20 mouse cellular contexts compared by ENCODE assay signal in genomic region chr2:28407796-28408195, GRCm38 (mm10). TPM values are rescaled to one million over a fixed set of nuclear protein-coding genes. Genes with fewer than 3 reads are reported as not detected.
DNase-seq lines count a peak whose midpoint lies in the region.
"Had no signal": no experiment of that assay in that cellular context is flagged by ENCODE, and none has a peak within 500 bp of the region (broad histone marks: within the 10 kb centered on the region; RNA-seq: fewer than 3 reads in every experiment).

No protein-coding gene starts in this region.

- H3K9me3 ChIP-seq in heart, embryonic 10.5 days = no peaks in the 10 kb centered on the region
- H3K9me3 ChIP-seq in limb, embryonic 10.5 days (replicated peaks) = no peaks in the 10 kb centered on the region
- H3K9me3 ChIP-seq: embryonic facial prominence, embryonic 13.5 days; embryonic facial prominence, embryonic 15.5 days; forebrain, embryonic 10.5 days; forebrain, embryonic 12.5 days had no signal

- DNase-seq in adrenal gland, postnatal 36 days = peak; percentile 18 to 30
- no peak for DNase-seq in adrenal gland, adult 8-10 months
- no peak for DNase-seq in heart, embryonic 10.5 days (ENCODE audit: low spot score)
- DNase-seq in heart, adult 18-20 months = no peak
- no peak for DNase-seq in limb, embryonic 10.5 days (ENCODE audit: low spot score)
- no peak for DNase-seq in thymus, postnatal 10 days (ENCODE audit: low spot score in 2 of 2)
- DNase-seq: adrenal gland, postnatal 10 days; cerebellum, adult 11 months; cerebellum, adult 18-20 months; cerebellum, adult 8-10 months; cerebellum, postnatal 14 days; cerebellum, postnatal 36 days; embryo, embryonic 11 days had no signal

- 25% methylated on average over 7 of the region's 7 CpGs for WGBS in heart, embryonic 10.5 days
- 70% methylated on average over 7 of the region's 7 CpGs for WGBS in limb, embryonic 10.5 days

- H3K36me3 ChIP-seq in heart, embryonic 10.5 days = no peaks in the 10 kb centered on the region
- no peaks in the 10 kb centered on the region for H3K36me3 ChIP-seq in limb, embryonic 10.5 days
- H3K36me3 ChIP-seq: embryonic facial prominence, embryonic 13.5 days; embryonic facial prominence, embryonic 15.5 days; forebrain, embryonic 10.5 days; forebrain, embryonic 12.5 days had no signal

- peaks cover 14% of the 10 kb centered on the region for H3K4me1 ChIP-seq in heart, embryonic 10.5 days
- peaks cover 21% of the 10 kb centered on the region for H3K4me1 ChIP-seq in limb, embryonic 10.5 days
- H3K4me1 ChIP-seq: embryonic facial prominence, embryonic 13.5 days had no signal

- H3K27me3 ChIP-seq in heart, embryonic 10.5 days (ENCODE audit: insufficient read depth, poor library complexity, severe bottlenecking) = peaks cover 9% of the 10 kb centered on the region; the same call in 1 of the 2 replicates
- H3K27me3 ChIP-seq in limb, embryonic 10.5 days (ENCODE audit: low read depth, poor library complexity, severe bottlenecking) = no peaks in the 10 kb centered on the region
- H3K27me3 ChIP-seq: embryonic facial prominence, embryonic 13.5 days; embryonic facial prominence, embryonic 15.5 days; forebrain, embryonic 12.5 days had no signal

- no peak overlapping the region for H3K4me3 ChIP-seq in heart, embryonic 10.5 days
- no peak overlapping the region for H3K4me3 ChIP-seq in limb, embryonic 10.5 days
- H3K4me3 ChIP-seq: embryonic facial prominence, embryonic 13.5 days; embryonic facial prominence, embryonic 15.5 days; erythroblast, embryonic 14.5 days; forebrain, embryonic 10.5 days; forebrain, embryonic 12.5 days had no signal

- H3K27ac ChIP-seq in heart, embryonic 10.5 days = peak overlapping the region; percentile 3; the same call in 1 of the 2 replicates
- H3K27ac ChIP-seq in limb, embryonic 10.5 days = peak overlapping the region; percentile 34
- H3K27ac ChIP-seq: embryonic facial prominence, embryonic 13.5 days; embryonic facial prominence, embryonic 15.5 days; forebrain, embryonic 10.5 days; forebrain, embryonic 12.5 days had no signal

RNA-seq across cellular contexts. Expression of gene Ppp1r26, which starts 38.8 kb away (rescaled TPM):
- total RNA-seq in adrenal gland, postnatal 36 days (2021) = 1 to 10 TPM; 5.1 to 5.6 TPM
- total RNA-seq in adrenal gland, adult 8-10 months (2022) = 10 to 100 TPM in 2 of 4 experiments, 1 to 10 TPM in 2; 6.2 to 14.0 (median 10.4) TPM
- polyA plus RNA-seq in heart, embryonic 10.5 days (2016; fragmentation: Nextera tagmentation; extraction: Ambion mirVana) = 3.6 and 3.7 TPM in 2 replicates
- 1 to 10 TPM; 4.4 to 4.8 TPM for total RNA-seq in heart, adult 18-20 months (2021)
- 4.2 and 6.3 TPM in 2 replicates for polyA plus RNA-seq in limb, embryonic 10.5 days (2016; fragmentation: Nextera tagmentation; extraction: Ambion mirVana)
- total RNA-seq: MEL had no signal
- polyA plus RNA-seq: erythroblast, embryonic 14.5 days had no signal

RNA-seq across cellular contexts. Expression of gene 1700007K13Rik, which starts 58.3 kb away (rescaled TPM):
- total RNA-seq in adrenal gland, postnatal 36 days (2021) = not detected
- total RNA-seq in adrenal gland, adult 8-10 months (2022) = under 1 TPM in 3 of 4 experiments, not detected in 1; 0.49 to 0.99 (median 0.89) TPM
- 0.54 and 0.72 TPM in 2 replicates for polyA plus RNA-seq in heart, embryonic 10.5 days (2016; fragmentation: Nextera tagmentation; extraction: Ambion mirVana)
- under 1 TPM in 1 of 2 experiments, not detected in 1; 0.82 TPM for total RNA-seq in heart, adult 18-20 months (2021)
- 0.25 and 0.61 TPM in 2 replicates for polyA plus RNA-seq in limb, embryonic 10.5 days (2016; fragmentation: Nextera tagmentation; extraction: Ambion mirVana)
- total RNA-seq: common myeloid progenitor, adult 5-6 weeks; MEL had no signal
- polyA plus RNA-seq: erythroblast, embryonic 14.5 days had no signal

Comparison
In these comparisons a context has a peak if more than half of its experiments do, and no peak if none do; other contexts are left out.
1. DNase-seq: peak in adrenal gland, postnatal 36 days (2 of 2); none in adrenal gland, adult 8-10 months (single experiment), heart, embryonic 10.5 days (single experiment), heart, adult 18-20 months (0 of 2), limb, embryonic 10.5 days (single experiment) and thymus, postnatal 10 days (0 of 2).